Mouse (Mus musculus) cerebral cortex, adult 2 months (tissue): Measurements from ENCODE around the gene Sncb.

Experiments used
- WGBS: fragments of 180-500 bp; shearing (Covaris S2); methylation state at CpG from one replicate; pipeline ENCODE4 v1.1.7; 2018; 5-methylcytosine and 5-hydroxymethylcytosine counted together

Sncb gene

GRCm38 (mm10) chr13:54749061-54749863 lies 17.1 kb downstream of the Sncb start:
- WGBS: 2% methylated on average over 93 of the region's 100 CpGs

- 27% methylated on average over 10 of the region's 10 CpGs for WGBS
Measured at GRCm38 (mm10) chr13:54748721-54749060, 17.7 kb downstream of the Sncb start.

- WGBS: 61% methylated on average over 8 of the region's 8 CpGs
Measured at GRCm38 (mm10) chr13:54748190-54748589, 18.2 kb downstream of the Sncb start.

- 9% methylated on average over 10 of the region's 10 CpGs for WGBS
Measured at GRCm38 (mm10) chr13:54746896-54747295, 19.5 kb downstream of the Sncb start.

- WGBS: 25% methylated on average over 6 of the region's 6 CpGs
Measured at GRCm38 (mm10) chr13:54746110-54746509, 20.3 kb downstream of the Sncb start.

- WGBS: 9% methylated on average over 34 of the region's 34 CpGs
Measured at GRCm38 (mm10) chr13:54738213-54738601, 28.2 kb downstream of the Sncb start.

GRCm38 (mm10) chr13:54737488-54738212 lies 28.7 kb downstream of the Sncb start:
- WGBS: 5% methylated on average over 87 of the region's 87 CpGs

- WGBS: 40% methylated on average over 3 of the region's 3 CpGs
Measured at GRCm38 (mm10) chr13:54736931-54737330, 29.5 kb downstream of the Sncb start.

GRCm38 (mm10) chr13:54726131-54726530 lies 40.3 kb downstream of the Sncb start:
- WGBS: 60% methylated on average over 11 of the region's 11 CpGs

- WGBS: 93% methylated on average over 3 of the region's 3 CpGs
Measured at GRCm38 (mm10) chr13:54723143-54723542, 43.3 kb downstream of the Sncb start.

- 5% methylated on average over 5 of the region's 5 CpGs for WGBS
Measured at GRCm38 (mm10) chr13:54716916-54717315, 49.5 kb downstream of the Sncb start.

- 75% methylated on average over 10 of the region's 10 CpGs for WGBS
Measured at GRCm38 (mm10) chr13:54714996-54715395, 51.4 kb downstream of the Sncb start.

GRCm38 (mm10) chr13:54714393-54714792 lies 52.0 kb downstream of the Sncb start:
- WGBS: 54% methylated on average over 4 of the region's 4 CpGs

- 77% methylated on average over 3 of the region's 3 CpGs for WGBS
Measured at GRCm38 (mm10) chr13:54710866-54711265, 55.5 kb downstream of the Sncb start.
